In genomic region chr1:144406387-144407383, GRCm38 (mm10) we compare ENCODE assay signal across 8 mouse cellular contexts.
DNase-seq lines count a peak whose midpoint lies in the region; ATAC-seq and TF ChIP-seq lines count a peak whose summit lies in the region.

No protein-coding gene starts in this region.

- H3K4me3 ChIP-seq in cerebellum, adult 2 months (replicated peaks; ENCODE audit: insufficient read depth, low read depth, low read length), result no peak overlapping the region
- no peak overlapping the region for H3K4me3 ChIP-seq in left cerebral cortex, adult 2 months

- no peak for TF ChIP-seq POLR2A in cerebellum, adult 2 months (IDR thresholded peaks at IDR 0.05; ENCODE audit: borderline replicate concordance, insufficient read depth, low read length)

- CTCF ChIA-PET in Patski (lab: Charles Lee), result interaction anchor here (1.1 to 1.8 kb wide), 5 partner anchors 15 to 603 kb away, joined by 3 to 8 read pairs (median 4); no protein-coding TSS in a partner anchor

- H3K4me1 ChIP-seq in cerebellum, adult 2 months (ENCODE audit: control insufficient read depth, insufficient read depth, low read length), result no peaks in the 10 kb centered on the region

- POLR2A ChIA-PET in Patski (lab: Charles Lee), result no interaction called here

- peak; percentile 94 for TF ChIP-seq CTCF in Patski (IDR thresholded peaks at IDR 0.05)
- TF ChIP-seq CTCF in cerebellum, adult 2 months (IDR thresholded peaks at IDR 0.05; ENCODE audit: borderline replicate concordance, insufficient read depth, low read depth, low read length), result peak; percentile 99
- peak; percentile 88 for TF ChIP-seq CTCF in left cerebral cortex, adult 2 months (IDR thresholded peaks at IDR 0.05)

- H3K27me3 ChIP-seq in Patski, result peaks cover 19% of the 10 kb centered on the region
- H3K27me3 ChIP-seq in cerebellum, adult 2 months (ENCODE audit: control insufficient read depth, insufficient read depth, low read length), result no peaks in the 10 kb centered on the region

- intact Hi-C loops in left cerebral cortex, adult 2 months (cut with DNase I), result no loop called here

- in situ Hi-C loops in Patski (cut with MboI; ENCODE audit: low pct_unique_long_range_greater_than_20kb), result no loop called here

- 31% methylated on average over 15 of the region's 15 CpGs for whole genome bisulfite sequencing in cerebellum, adult 2 months

- H3K27ac ChIP-seq in cerebellum, adult 2 months (ENCODE audit: insufficient read depth, low read length), result no peak overlapping the region
- H3K27ac ChIP-seq in left cerebral cortex, adult 2 months, result no peak overlapping the region

- peak; percentile 35 for DNase-seq in Patski (ENCODE audit: low read depth, low spot score)
- DNase-seq in cerebellum, adult 2 months, result peak; percentile 64 to 78
- peak; percentile 73 for DNase-seq in induced T-regulatory cell, adult 2 months (ENCODE audit: low read depth)
- peak; percentile 87 to 93 for DNase-seq in left cerebral cortex, adult 2 months (ENCODE audit: extremely low spot score in 1 of 2, low spot score in 2 of 2)
- peak; percentile 84 for DNase-seq in right cerebral cortex, postnatal 14 days
- DNase-seq in urinary bladder, postnatal 14 days (ENCODE audit: low spot score), result peak; percentile 72

- peak; percentile 98 for ATAC-seq in Patski
- peak; percentile 100 for ATAC-seq in frontal cortex, adult (ENCODE audit: low TSS enrichment)
- peak; percentile 99 for ATAC-seq in megakaryocyte-erythroid progenitor cell, adult 5-6 weeks (replicated peaks; ENCODE audit: low FRiP score, low TSS enrichment, poor library complexity, severe bottlenecking)

Comparison
In these comparisons a context has a peak if more than half of its experiments do, and no peak if none do; other contexts are left out.
1. DNase-seq: peak in every context shown above with its lines; median percentile 90 in left cerebral cortex, adult 2 months; 84 in right cerebral cortex, postnatal 14 days; 73 in induced T-regulatory cell, adult 2 months; 72 in urinary bladder, postnatal 14 days; 71 in cerebellum, adult 2 months; 35 in Patski.